Mouse (Mus musculus) heart, adult 2 months (tissue): ENCODE results near the gene Sox30. TPM values are rescaled to one million over a fixed set of nuclear protein-coding genes. Genes with fewer than 3 reads are reported as not detected.
"Not testable (repeated sequence)": the region's sequence is repeated elsewhere in the genome, so short reads cannot be mapped to it uniquely, and the experiment has no call there.

Experiments
- DNase-seq, 2 experiments: peaks; one replicate each; pipeline ENCODE4 v3.0.0; 2021
- H3K27ac ChIP-seq: fragments of 200-600 bp; 2 replicates; pipeline ENCODE4 v1.8.1; 2022
- H3K27me3 ChIP-seq: fragments of 200-500 bp; 2 replicates; pipeline ENCODE4 v1.6.1; 2012; ENCODE audit warnings: mild to moderate bottlenecking, low read length, inconsistent platforms, mixed read lengths; ENCODE audit not compliant: control insufficient read depth, insufficient read depth
- H3K36me3 ChIP-seq: fragments of 200-500 bp; 2 replicates; pipeline ENCODE4 v1.6.1; 2012; ENCODE audit warnings: low read length, inconsistent platforms; ENCODE audit not compliant: control insufficient read depth, insufficient read depth
- H3K4me1 ChIP-seq: fragments of 200-500 bp; 2 replicates; pipeline ENCODE4 v1.6.1; 2011; ENCODE audit warnings: low read length; ENCODE audit not compliant: control insufficient read depth, insufficient read depth
- H3K4me3 ChIP-seq: fragments of 200-600 bp; 2 replicates; pipeline ENCODE4 v1.8.1; 2022
- H3K79me2 ChIP-seq: fragments of 200-500 bp; replicated peaks from 2 replicates; pipeline ENCODE4 v1.6.1; 2012; ENCODE audit warnings: mild to moderate bottlenecking, inconsistent platforms, low read length, moderate library complexity, mixed read lengths; ENCODE audit not compliant: control insufficient read depth, insufficient read depth
- H3K9ac ChIP-seq: fragments of 200-500 bp; 2 replicates; pipeline ENCODE4 v1.6.1; 2012; ENCODE audit warnings: low read depth, mild to moderate bottlenecking, control low read depth, inconsistent platforms, low read length, mixed read lengths
- CTCF ChIP-seq: fragments of 200-600 bp; IDR thresholded peaks from 2 replicates; pipeline ENCODE4 v1.8.1; 2022; ENCODE audit warnings: antibody characterized with exemption, mild to moderate bottlenecking, moderate library complexity
- EP300 ChIP-seq: fragments of 200-500 bp; IDR thresholded peaks from 2 replicates; pipeline ENCODE4 v1.6.1; 2011; ENCODE audit warnings: low read depth, low read length, control low read depth; ENCODE audit not compliant: insufficient read depth
- POLR2A ChIP-seq: fragments of 200-500 bp; IDR thresholded peaks from 2 replicates; pipeline ENCODE4 v1.6.1; 2011; ENCODE audit warnings: mild to moderate bottlenecking, low read depth, low read length, control low read depth; ENCODE audit not compliant: insufficient read depth
- WGBS: fragments of 180-500 bp; shearing (Covaris S2); methylation state at CpG from one replicate; pipeline ENCODE4 v1.1.7; 2018; 5-methylcytosine and 5-hydroxymethylcytosine counted together
- intact Hi-C: fragments of 180-260 bp; cut with DNase I; formaldehyde crosslinking; loops from one replicate; pipeline ENCODE4 v1.15.1; 2025
- polyA plus RNA-seq: library from polyadenylated mRNA; depleted of rRNA; stranded (reverse); fragments of >200 nt; gene quantifications from 2 replicates; pipeline ENCODE4 v1.2.3, GENCODE M21; 2012
- total RNA-seq, 2 experiments: library from RNA; stranded (reverse); gene quantifications; 2 replicates each; pipeline ENCODE4 v1.2.3; 2021

Sox30 gene
- total and polyA plus RNA-seq, 3 experiments, result 0.14 to 0.18 (median 0.16) TPM

- intact Hi-C loops, result no loop called here
- H3K79me2 ChIP-seq, result no peaks in the 10 kb centered on the region
- no peak overlapping the region for H3K27ac ChIP-seq
- no peak overlapping the region for H3K9ac ChIP-seq
- H3K36me3 ChIP-seq, result no peaks in the 10 kb centered on the region
- TF ChIP-seq EP300 (no peak), POLR2A (no peak)
- no peak for DNase-seq
- 66% methylated on average over 9 of the region's 9 CpGs for WGBS
- H3K27me3 ChIP-seq, result no peaks in the 10 kb centered on the region
- H3K4me3 ChIP-seq, result no peak overlapping the region
- H3K4me1 ChIP-seq, result peaks cover 2% of the 10 kb centered on the region; the same call in 1 of the 2 replicates
Observed at GRCm38 (mm10) chr11:46040841-46041556, 60.9 kb downstream of the Sox30 start.

GRCm38 (mm10) chr11:46041607-46042267, 61.6 kb downstream of the Sox30 start:
- Histone ChIP-seq H3K4me1 (peaks cover 2% of the 10 kb centered on the region; the same call in 1 of the 2 replicates), H3K27me3 (no peaks in the 10 kb centered on the region), H3K36me3 (no peaks in the 10 kb centered on the region), H3K27ac (no peak overlapping the region), H3K79me2 (no peaks in the 10 kb centered on the region), H3K9ac (no peak overlapping the region), H3K4me3 (no peak overlapping the region)
- WGBS, result 63% methylated on average over 12 of the region's 12 CpGs
- DNase-seq, result no peak
- TF ChIP-seq CTCF (no peak), POLR2A (no peak), EP300 (no peak)
- intact Hi-C loops, result no loop called here

- no peaks in the 10 kb centered on the region for H3K79me2 ChIP-seq
- no peak overlapping the region for H3K9ac ChIP-seq
- intact Hi-C loops, result no loop called here
- no peaks in the 10 kb centered on the region for H3K36me3 ChIP-seq
- H3K4me3 ChIP-seq, result no peak overlapping the region
- TF ChIP-seq POLR2A, result no peak
- TF ChIP-seq CTCF, result no peak
- no peak for TF ChIP-seq EP300
- no peaks in the 10 kb centered on the region for H3K4me1 ChIP-seq
- H3K27ac ChIP-seq, result no peak overlapping the region
- no peaks in the 10 kb centered on the region for H3K27me3 ChIP-seq
- no peak for DNase-seq
- WGBS, result 91% methylated on average over 5 of the region's 5 CpGs
Observed at GRCm38 (mm10) chr11:46044781-46045180, 64.7 kb downstream of the Sox30 start.

- Histone ChIP-seq H3K4me3 (no peak overlapping the region), H3K36me3 (no peaks in the 10 kb centered on the region), H3K79me2 (no peaks in the 10 kb centered on the region), H3K27me3 (no peaks in the 10 kb centered on the region), H3K9ac (no peak overlapping the region), H3K4me1 (no peaks in the 10 kb centered on the region), H3K27ac (no peak overlapping the region)
- TF ChIP-seq POLR2A, result no peak
- TF ChIP-seq CTCF, result no peak
- no peak for TF ChIP-seq EP300
- 83% methylated on average over 3 of the region's 3 CpGs for WGBS
- intact Hi-C loops, result no loop called here
- no peak for DNase-seq
Observed at GRCm38 (mm10) chr11:46047264-46047663, 67.2 kb downstream of the Sox30 start.

- H3K27ac ChIP-seq, H3K36me3 ChIP-seq, H3K27me3 ChIP-seq, H3K4me1 ChIP-seq, H3K9ac ChIP-seq, H3K79me2 ChIP-seq, H3K4me3 ChIP-seq: not testable (repeated sequence)
- intact Hi-C loops, result loop anchor here (1.0 to 5.0 kb wide), 3 partner anchors 35 to 163 kb away; no protein-coding TSS in a partner anchor
- peak; percentile 75 to 81 for DNase-seq
- 29% methylated on average over 19 of the region's 19 CpGs for WGBS
- peak; percentile 72 for TF ChIP-seq CTCF
- TF ChIP-seq EP300, result peak; percentile 88
Observed at GRCm38 (mm10) chr11:46052105-46052659, 72.1 kb downstream of the Sox30 start, which contains the start of gene Gm12166. Gene Gm12166 (minus strand): TSS chr11:46052321.

GRCm38 (mm10) chr11:46053457-46053856, 73.3 kb downstream of the Sox30 start:
- WGBS, result 96% methylated on average over 3 of the region's 3 CpGs
- H3K36me3 ChIP-seq, H3K27me3 ChIP-seq, H3K9ac ChIP-seq, DNase-seq, H3K79me2 ChIP-seq, H3K4me3 ChIP-seq, H3K27ac ChIP-seq, H3K4me1 ChIP-seq: not testable (repeated sequence)
- intact Hi-C loops, result loop anchor here (5.0 kb wide), 1 partner anchor 36 kb away; no protein-coding TSS in a partner anchor
